Mouse (Mus musculus): ENCODE measurements around the gene Rpl12. TPM values are rescaled to one million over a fixed set of nuclear protein-coding genes. Genes with fewer than 3 reads are reported as not detected.

Gene Rpl12
- polyA plus RNA-seq, 1 experiment from 2014 or later: 103 TPM

DNA sequence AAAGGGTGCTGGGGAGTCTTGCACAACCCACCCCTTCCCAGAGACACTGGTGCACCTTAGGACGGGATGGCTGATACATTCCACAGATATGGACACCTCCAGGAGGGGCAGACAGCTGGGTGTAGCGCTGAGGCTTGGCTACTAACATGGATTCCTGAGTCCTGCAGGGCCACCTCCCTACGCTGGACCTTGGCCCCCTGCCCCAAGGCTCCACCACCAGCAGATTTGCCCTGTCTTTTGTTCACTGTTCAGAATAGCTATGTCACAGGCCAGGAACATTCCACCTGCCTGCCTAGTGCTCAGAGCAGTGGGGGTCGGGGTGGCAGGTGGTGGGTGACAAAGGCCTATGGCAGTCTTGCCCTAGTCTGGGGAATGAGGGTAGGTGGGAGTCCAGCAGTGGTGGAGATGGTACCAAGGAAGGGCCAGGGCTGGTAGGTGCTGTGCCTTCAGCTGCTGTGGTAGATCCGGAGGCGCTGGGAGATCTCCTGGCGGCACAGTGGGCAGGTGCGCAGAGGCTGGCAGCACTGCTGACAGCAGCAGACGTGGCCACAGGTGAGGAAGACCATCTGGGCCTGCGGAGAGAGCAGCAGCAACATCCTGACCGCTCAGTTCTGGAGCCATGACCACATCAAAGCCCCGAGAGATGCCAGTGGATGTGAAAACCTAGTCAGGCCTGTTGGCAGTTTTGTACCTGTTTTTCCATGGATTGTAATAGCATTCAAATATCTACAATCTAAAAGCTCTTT is 34.9 kb upstream of the Rpl12 start:
- H3K9ac ChIP-seq (replicated peaks): no peak overlapping the region
- no peak for DNase-seq
- no peak overlapping the region for H3K27ac ChIP-seq (ENCODE audit: low read depth)
- 83% methylated on average over 11 of the region's 12 CpGs for WGBS (ENCODE audit: insufficient replicate concordance)
- no peak overlapping the region for H3K4me2 ChIP-seq (ENCODE audit: low read depth, low read length)
- no peak for ATAC-seq
- H3K4me1 ChIP-seq (ENCODE audit: insufficient read depth): peaks cover 4% of the 10 kb centered on the region; the same call in 1 of the 2 replicates
- H3K27me3 ChIP-seq (ENCODE audit: insufficient read depth, low read length): no peaks in the 10 kb centered on the region
- no peaks in the 10 kb centered on the region for H3K9me3 ChIP-seq (ENCODE audit: low read length)
- H3K4me3 ChIP-seq (ENCODE audit: low read depth, low read length): no peak overlapping the region
- TF ChIP-seq EP300 (IDR thresholded peaks at IDR 0.05; ENCODE audit: low read depth) (no peak), CTCF (IDR thresholded peaks at IDR 0.05; ENCODE audit: low read depth) (no peak)
- peaks cover 19% of the 10 kb centered on the region for H3K36me3 ChIP-seq (replicated peaks; ENCODE audit: insufficient read depth, low read length)

DNA sequence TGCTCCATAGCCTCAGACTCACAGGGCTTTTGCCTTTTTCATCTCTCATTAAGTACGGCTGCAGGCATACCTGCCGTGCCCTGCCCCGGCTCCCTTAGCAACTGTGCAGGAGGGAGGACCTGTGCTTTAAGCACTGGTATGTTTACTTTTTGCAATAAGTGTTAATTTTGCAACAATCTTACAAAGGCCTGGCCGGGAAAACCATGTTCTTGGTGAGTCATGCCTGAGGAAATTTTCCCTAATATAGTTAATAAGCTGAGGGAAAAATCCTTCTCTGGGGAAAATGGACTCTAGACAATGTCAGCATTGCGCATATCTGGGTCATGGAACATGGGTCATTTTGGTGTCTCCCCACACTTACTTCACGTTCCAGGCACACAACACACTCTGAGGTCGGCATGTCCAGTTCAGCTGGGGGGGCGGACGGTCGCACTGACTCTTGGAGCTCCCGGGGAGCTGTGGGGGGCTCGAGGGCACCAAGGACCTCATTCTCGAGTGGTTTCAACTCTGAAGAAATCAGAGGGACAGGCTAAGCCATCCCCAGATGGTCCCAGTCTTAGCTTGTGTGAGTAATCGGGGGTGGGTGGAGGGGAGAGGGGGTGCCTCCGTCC is 33.6 kb upstream of the Rpl12 start:
- H3K9me3 ChIP-seq (ENCODE audit: low read length): no peaks in the 10 kb centered on the region
- H3K27ac ChIP-seq (ENCODE audit: low read depth): peak overlapping the region; percentile 68; the same call in 1 of the 2 replicates
- TF ChIP-seq EP300 (IDR thresholded peaks at IDR 0.05; ENCODE audit: low read depth) (no peak), CTCF (IDR thresholded peaks at IDR 0.05; ENCODE audit: low read depth) (no peak)
- H3K36me3 ChIP-seq (replicated peaks; ENCODE audit: insufficient read depth, low read length): peaks cover 12% of the 10 kb centered on the region
- DNase-seq (no peak), ATAC-seq (no peak)
- WGBS (ENCODE audit: insufficient replicate concordance): 52% methylated on average over 15 of the region's 15 CpGs
- peaks cover 4% of the 10 kb centered on the region; the same call in 1 of the 2 replicates for H3K4me1 ChIP-seq (ENCODE audit: insufficient read depth)
- H3K4me3 ChIP-seq (ENCODE audit: low read depth, low read length): no peak overlapping the region
- no peaks in the 10 kb centered on the region for H3K27me3 ChIP-seq (ENCODE audit: insufficient read depth, low read length)
- H3K9ac ChIP-seq (replicated peaks): no peak overlapping the region
- no peak overlapping the region for H3K4me2 ChIP-seq (ENCODE audit: low read depth, low read length)

DNA sequence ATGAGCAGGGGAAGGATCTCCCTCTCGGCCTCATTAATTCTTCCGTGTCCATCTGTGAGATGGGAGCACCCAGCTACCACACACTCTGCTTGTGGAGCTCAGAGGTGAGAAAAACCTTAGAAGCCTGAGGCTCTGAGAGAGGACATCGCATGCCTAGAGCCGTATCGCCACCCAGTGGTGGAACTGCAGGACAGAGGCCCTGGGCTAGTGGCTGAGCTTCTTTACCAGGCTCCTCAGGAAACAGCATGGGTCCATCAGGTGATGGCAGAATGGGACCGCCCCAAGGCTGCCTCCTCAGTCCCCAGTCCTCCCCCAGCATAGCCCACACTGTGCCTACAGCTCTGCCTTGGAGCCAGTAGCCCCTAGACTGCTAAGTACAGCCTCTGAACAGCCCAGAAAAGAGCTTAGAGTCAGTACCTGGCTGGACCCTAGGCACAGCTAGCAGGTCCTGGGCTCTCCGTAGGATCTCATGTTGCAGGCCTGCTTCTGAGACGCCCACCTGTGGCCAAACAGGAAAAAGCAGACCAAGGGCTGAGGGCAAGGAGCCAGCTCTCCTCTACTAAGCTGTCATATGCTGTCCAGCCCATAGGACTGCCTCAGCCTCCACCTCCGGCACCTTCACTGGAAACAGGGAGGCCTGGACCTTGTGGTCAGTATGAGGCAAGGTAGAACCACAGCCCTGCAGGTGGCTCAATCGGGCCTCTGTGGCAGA is 33.0 kb upstream of the Rpl12 start:
- no peak for TF ChIP-seq EP300 (IDR thresholded peaks at IDR 0.05; ENCODE audit: low read depth)
- TF ChIP-seq CTCF (IDR thresholded peaks at IDR 0.05; ENCODE audit: low read depth): peak; percentile 89
- H3K9ac ChIP-seq (replicated peaks): no peak overlapping the region
- H3K27ac ChIP-seq (ENCODE audit: low read depth): peak overlapping the region; percentile 68
- H3K4me2 ChIP-seq (ENCODE audit: low read depth, low read length): no peak overlapping the region
- H3K4me3 ChIP-seq (ENCODE audit: low read depth, low read length): no peak overlapping the region
- H3K9me3 ChIP-seq (ENCODE audit: low read length): no peaks in the 10 kb centered on the region
- H3K27me3 ChIP-seq (ENCODE audit: insufficient read depth, low read length): no peaks in the 10 kb centered on the region
- peak; percentile 73 for ATAC-seq
- DNase-seq: peak; percentile 79
- H3K36me3 ChIP-seq (replicated peaks; ENCODE audit: insufficient read depth, low read length): peaks cover 7% of the 10 kb centered on the region; the same call in 1 of the 2 replicates
- H3K4me1 ChIP-seq (ENCODE audit: insufficient read depth): peaks cover 4% of the 10 kb centered on the region; the same call in 1 of the 2 replicates
- WGBS (ENCODE audit: insufficient replicate concordance): 29% methylated on average over 9 of the region's 10 CpGs

DNA sequence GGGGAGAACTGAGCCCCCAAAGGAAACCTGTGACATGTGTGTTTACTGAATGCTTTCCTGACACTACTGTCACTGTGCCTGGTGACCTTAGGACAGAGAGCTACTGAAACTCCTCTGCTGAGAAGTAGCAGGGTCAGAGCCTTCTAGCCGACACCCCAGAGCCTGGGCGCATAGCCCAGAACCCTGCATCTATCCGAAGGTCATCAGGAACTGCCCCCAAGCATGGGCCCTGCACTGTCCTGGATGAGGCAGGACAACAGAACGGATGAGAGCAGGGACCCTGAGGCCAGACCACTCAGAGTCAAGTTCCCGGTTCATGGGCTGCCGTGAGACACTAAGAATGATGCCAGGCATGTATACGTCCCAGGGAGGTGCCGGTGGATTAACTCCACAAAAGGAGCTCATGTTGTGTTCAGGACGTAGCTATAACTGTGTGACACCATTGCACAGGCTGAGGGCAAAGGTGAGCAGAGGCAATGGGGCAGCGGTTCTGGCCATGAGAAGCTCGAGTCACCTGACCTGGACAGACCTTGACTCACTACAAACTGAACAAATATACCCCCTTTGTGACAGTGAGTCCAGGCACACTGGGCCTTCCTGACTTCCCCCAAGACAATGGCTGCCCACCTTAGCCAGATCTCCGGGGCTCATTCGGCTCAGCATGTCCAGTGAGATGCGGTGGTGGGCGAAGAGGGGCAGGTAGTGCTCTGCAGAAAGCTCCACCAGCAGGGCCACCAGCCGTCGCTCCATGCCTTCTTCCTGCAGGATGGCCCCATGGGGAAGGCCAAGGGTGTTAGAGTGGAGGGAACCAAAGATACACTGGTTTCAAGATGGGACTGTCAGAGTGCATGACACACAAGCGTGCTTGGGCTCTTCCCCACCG is 32.2 kb upstream of the Rpl12 start:
- no peak overlapping the region for H3K9ac ChIP-seq (replicated peaks)
- TF ChIP-seq EP300 (IDR thresholded peaks at IDR 0.05; ENCODE audit: low read depth) (no peak), CTCF (IDR thresholded peaks at IDR 0.05; ENCODE audit: low read depth) (no peak)
- H3K4me3 ChIP-seq (ENCODE audit: low read depth, low read length): no peak overlapping the region
- WGBS (ENCODE audit: insufficient replicate concordance): 73% methylated on average over 19 of the region's 19 CpGs
- ATAC-seq (peak; percentile 67), DNase-seq (no peak)
- no peaks in the 10 kb centered on the region for H3K27me3 ChIP-seq (ENCODE audit: insufficient read depth, low read length)
- H3K9me3 ChIP-seq (ENCODE audit: low read length): no peaks in the 10 kb centered on the region
- H3K36me3 ChIP-seq (replicated peaks; ENCODE audit: insufficient read depth, low read length): 0 out of 2 replicates have a peak, but pooled peaks cover 6% of the 10 kb centered on the region
- H3K27ac ChIP-seq (ENCODE audit: low read depth): peak overlapping the region; percentile 68
- no peak overlapping the region for H3K4me2 ChIP-seq (ENCODE audit: low read depth, low read length)
- peaks cover 4% of the 10 kb centered on the region; the same call in 1 of the 2 replicates for H3K4me1 ChIP-seq (ENCODE audit: insufficient read depth)

DNA sequence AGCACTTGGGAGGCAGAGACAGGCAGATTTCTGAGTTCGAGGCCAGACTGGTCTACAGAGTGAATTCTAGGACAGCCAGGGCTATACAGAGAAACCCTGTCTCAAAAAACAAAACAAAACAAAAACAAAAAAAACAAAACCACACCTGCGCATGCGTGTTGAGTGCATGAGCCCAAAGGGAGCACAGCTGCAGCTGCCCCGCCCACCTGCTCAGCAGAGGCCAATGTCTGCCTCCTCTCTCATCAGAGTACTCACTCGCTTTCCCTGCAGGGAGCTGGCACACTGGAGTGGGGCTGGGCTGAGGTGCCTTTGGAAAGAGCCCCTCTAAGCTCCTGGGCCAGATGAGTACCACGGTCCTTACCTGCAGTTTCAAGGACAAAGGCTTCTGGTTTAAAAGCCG is 29.6 kb upstream of the Rpl12 start:
- ATAC-seq (no peak), DNase-seq (no peak)
- peaks cover 4% of the 10 kb centered on the region; the same call in 1 of the 2 replicates for H3K4me1 ChIP-seq (ENCODE audit: insufficient read depth)
- peaks cover 6% of the 10 kb centered on the region for H3K36me3 ChIP-seq (replicated peaks; ENCODE audit: insufficient read depth, low read length)
- TF ChIP-seq CTCF (IDR thresholded peaks at IDR 0.05; ENCODE audit: low read depth) (no peak), EP300 (IDR thresholded peaks at IDR 0.05; ENCODE audit: low read depth) (no peak)
- no peak overlapping the region for H3K4me3 ChIP-seq (ENCODE audit: low read depth, low read length)
- no peak overlapping the region for H3K4me2 ChIP-seq (ENCODE audit: low read depth, low read length)
- H3K9me3 ChIP-seq (ENCODE audit: low read length): no peaks in the 10 kb centered on the region
- no peak overlapping the region for H3K27ac ChIP-seq (ENCODE audit: low read depth)
- no peak overlapping the region for H3K9ac ChIP-seq (replicated peaks)
- 63% methylated on average over 7 of the region's 7 CpGs for WGBS (ENCODE audit: insufficient replicate concordance)
- H3K27me3 ChIP-seq (ENCODE audit: insufficient read depth, low read length): no peaks in the 10 kb centered on the region

Data from liver, postnatal 0 days (tissue).